Mouse (Mus musculus) right cerebral cortex, postnatal 14 days (tissue): Measurements from ENCODE around the gene Ddx5.
"Not testable (repeated sequence)": the region's sequence is repeated elsewhere in the genome, so short reads cannot be mapped to it uniquely, and the experiment has no call there.

Experiments
- DNase-seq: peaks from one replicate; pipeline ENCODE4 v3.0.0; 2022

Ddx5 gene

GRCm38 (mm10) chr11:106788775-106789459, at the start of gene Ddx5, which contains the start of gene Cep95:
TSS of gene Ddx5 (minus strand) at chr11:106789185.
TSS of gene Cep95 (plus strand) at chr11:106789252.
- DNase-seq: peak; percentile 93

GRCm38 (mm10) chr11:106828079-106828478, 39.1 kb upstream of the Ddx5 start:
- DNase-seq: no peak

GRCm38 (mm10) chr11:106824403-106824802, 35.4 kb upstream of the Ddx5 start:
- no peak for DNase-seq

GRCm38 (mm10) chr11:106823741-106824140, 34.8 kb upstream of the Ddx5 start:
- no peak for DNase-seq

- no peak for DNase-seq
These were observed 33.9 kb upstream of the Ddx5 start for GRCm38 (mm10) chr11:106822911-106823310.

GRCm38 (mm10) chr11:106822491-106822890, 33.5 kb upstream of the Ddx5 start:
- no peak for DNase-seq

GRCm38 (mm10) chr11:106821397-106821796, 32.4 kb upstream of the Ddx5 start:
- DNase-seq: no peak

GRCm38 (mm10) chr11:106820972-106821371, 32.0 kb upstream of the Ddx5 start:
- DNase-seq: peak; percentile 62

- no peak for DNase-seq
These were observed 31.3 kb upstream of the Ddx5 start for GRCm38 (mm10) chr11:106820252-106820651.

GRCm38 (mm10) chr11:106819595-106819994, 30.6 kb upstream of the Ddx5 start:
- no peak for DNase-seq

- DNase-seq: no peak
These were observed 29.4 kb upstream of the Ddx5 start for GRCm38 (mm10) chr11:106818341-106818740.

- no peak for DNase-seq
These were observed 28.8 kb upstream of the Ddx5 start for GRCm38 (mm10) chr11:106817808-106818207.

- no peak for DNase-seq
These were observed 28.2 kb upstream of the Ddx5 start for GRCm38 (mm10) chr11:106817156-106817555.

GRCm38 (mm10) chr11:106816316-106816715, 27.3 kb upstream of the Ddx5 start:
- no peak for DNase-seq

- DNase-seq: no peak
These were observed 26.8 kb upstream of the Ddx5 start for GRCm38 (mm10) chr11:106815761-106816160.

GRCm38 (mm10) chr11:106815331-106815730, 26.3 kb upstream of the Ddx5 start:
- no peak for DNase-seq

- DNase-seq: no peak
These were observed 25.8 kb upstream of the Ddx5 start for GRCm38 (mm10) chr11:106814601-106815320.

- DNase-seq: no peak
These were observed 23.6 kb upstream of the Ddx5 start for GRCm38 (mm10) chr11:106812410-106813136.

GRCm38 (mm10) chr11:106807442-106807841, 18.5 kb upstream of the Ddx5 start:
- DNase-seq: not testable (repeated sequence)

- no peak for DNase-seq
These were observed 13.2 kb upstream of the Ddx5 start for GRCm38 (mm10) chr11:106802069-106802627.

GRCm38 (mm10) chr11:106795679-106796078, 6.7 kb upstream of the Ddx5 start:
- no peak for DNase-seq

- no peak for DNase-seq
These were observed 4.9 kb upstream of the Ddx5 start for GRCm38 (mm10) chr11:106793846-106794245.

GRCm38 (mm10) chr11:106789649-106790048, 664 bp upstream of the Ddx5 start:
- no peak for DNase-seq
